Mouse (Mus musculus): Measurements from ENCODE around the gene Il27.
A peak's percentile ranks its signal among the peaks of the same experiment; 100 is the strongest.

The Il27 gene

GRCm38 (mm10) chr7:126594862-126595561, at the start of gene Il27:
Il27 (minus strand) TSS chr7:126594941.
- no peak for DNase-seq

GRCm38 (mm10) chr7:126644345-126644744, 49.6 kb upstream of the Il27 start:
- no peak for DNase-seq

- peak; percentile 46 to 54 for DNase-seq
These were observed 48.5 kb upstream of the Il27 start for GRCm38 (mm10) chr7:126643244-126643617.

GRCm38 (mm10) chr7:126642545-126643243, 48.0 kb upstream of the Il27 start:
- DNase-seq: no peak

- DNase-seq: peak; percentile 34 to 49
These were observed 42.2 kb upstream of the Il27 start for GRCm38 (mm10) chr7:126636733-126637520.

GRCm38 (mm10) chr7:126635375-126635774, 40.6 kb upstream of the Il27 start:
- DNase-seq: no peak

GRCm38 (mm10) chr7:126632478-126632877, 37.7 kb upstream of the Il27 start:
- no peak for DNase-seq

- DNase-seq: no peak
These were observed 36.2 kb upstream of the Il27 start, which contains the start of gene Nupr1 for GRCm38 (mm10) chr7:126630824-126631518. Nupr1 (minus strand) TSS chr7:126630861.

- DNase-seq: no peak
These were observed 35.2 kb upstream of the Il27 start for GRCm38 (mm10) chr7:126629915-126630314.

- peak; percentile 34 to 57 for DNase-seq
These were observed 33.4 kb upstream of the Il27 start for GRCm38 (mm10) chr7:126628111-126628510.

- DNase-seq: no peak
These were observed 31.3 kb upstream of the Il27 start for GRCm38 (mm10) chr7:126625807-126626600.

- DNase-seq: peak; percentile 61 to 73
These were observed 30.6 kb upstream of the Il27 start for GRCm38 (mm10) chr7:126625369-126625768.

- no peak for DNase-seq
These were observed 30.0 kb upstream of the Il27 start for GRCm38 (mm10) chr7:126624774-126625173.

- DNase-seq: no peak
These were observed 28.6 kb upstream of the Il27 start for GRCm38 (mm10) chr7:126623381-126623780.

- DNase-seq: peak in 1 of 2 experiments; percentile 31
These were observed 27.0 kb upstream of the Il27 start for GRCm38 (mm10) chr7:126621452-126622359.

GRCm38 (mm10) chr7:126619559-126620275, 25.0 kb upstream of the Il27 start:
- DNase-seq: no peak

- no peak for DNase-seq
These were observed 22.0 kb upstream of the Il27 start for GRCm38 (mm10) chr7:126616707-126617106.

- DNase-seq: no peak
These were observed 18.0 kb upstream of the Il27 start for GRCm38 (mm10) chr7:126612736-126613135.

GRCm38 (mm10) chr7:126607796-126608195, 13.1 kb upstream of the Il27 start:
- DNase-seq: no peak

- peak; percentile 18 to 33 for DNase-seq
These were observed 12.3 kb upstream of the Il27 start for GRCm38 (mm10) chr7:126607064-126607463.
